Mouse (Mus musculus): ENCODE data around the gene Zfp963. TPM values are rescaled to one million over a fixed set of nuclear protein-coding genes. Genes with fewer than 3 reads are reported as not detected.

The Zfp963 gene
- total and polyA plus RNA-seq, 3 experiments: 1.9 to 5.5 (median 4.8) TPM

DNA sequence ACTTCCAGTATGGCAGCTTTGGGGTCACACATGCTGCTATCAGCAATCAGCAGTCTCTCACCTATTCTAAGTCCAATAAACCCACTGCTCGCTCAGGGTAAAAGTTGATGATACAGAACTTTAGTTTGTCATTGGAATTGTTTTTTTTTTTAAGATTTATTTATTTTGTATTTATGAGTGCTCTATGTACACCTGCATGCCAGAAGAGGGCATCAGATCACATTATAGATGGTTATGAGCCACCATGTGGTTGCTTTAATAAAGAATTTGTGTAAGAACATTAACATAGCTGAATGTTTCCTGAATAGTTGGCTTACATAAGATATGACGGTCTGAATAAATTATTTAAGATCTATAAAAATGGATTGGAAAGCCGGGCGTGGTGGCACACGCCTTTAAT, 8.5 kb upstream of the Zfp963 start:
- H3K36me3 ChIP-seq (replicated peaks in 1 of 2; ENCODE audit: control insufficient read depth in 1 of 2, insufficient read depth in 1 of 2, low read length in 1 of 2): peaks cover 28 to 62% of the 10 kb centered on the region in 2 experiments
- dilution Hi-C loops (cut with MboI; ENCODE audit: extremely low pct_ligation_motif_present, extremely low pct_unique_long_range_greater_than_20kb, low sequenced_read_pairs): no loop called here

DNA sequence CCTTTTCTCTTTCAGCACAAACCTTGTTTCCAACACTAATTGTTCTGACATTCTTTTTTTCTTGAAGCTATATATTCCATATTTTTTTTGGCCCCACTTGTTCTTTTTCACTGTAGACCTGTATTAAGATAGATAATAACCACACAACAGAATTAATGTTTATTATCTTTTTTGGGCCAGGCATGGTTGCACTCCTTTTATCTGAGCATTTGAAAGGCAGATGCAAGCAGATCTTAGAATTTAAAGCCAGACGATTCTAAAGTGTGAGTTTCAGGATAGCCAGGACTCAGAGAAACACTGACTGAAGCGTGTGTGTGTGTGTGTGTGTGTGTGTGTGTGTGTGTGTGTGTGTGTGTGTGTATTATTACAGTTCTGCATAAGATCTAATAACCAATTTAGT, 2.7 kb upstream of the Zfp963 start:
- no peak overlapping the region for H3K27ac ChIP-seq (ENCODE audit: insufficient read depth, low read depth)
- no peak for DNase-seq (ENCODE audit: extremely low read depth)
- dilution Hi-C loops (cut with MboI; ENCODE audit: extremely low pct_ligation_motif_present, extremely low pct_unique_long_range_greater_than_20kb, low sequenced_read_pairs): no loop called here

More for the DNA sequence above, 8.5 kb upstream of the Zfp963 start:
- Histone ChIP-seq H3K9ac (ENCODE audit: insufficient read depth, low read depth) (no peak overlapping the region), H3K9me3 (replicated peaks; ENCODE audit: low read length) (no peaks in the 10 kb centered on the region), H3K27me3 (replicated peaks) (no peaks in the 10 kb centered on the region), H3K4me2 (ENCODE audit: insufficient read depth, low read depth, poor library complexity, severe bottlenecking) (no peak overlapping the region), H3K4me3 (replicated peaks in 1 of 3; ENCODE audit: low read depth in 2 of 3, low read length in 2 of 3, poor library complexity in 1 of 3) (no peak overlapping the region), H3K79me2 (replicated peaks; ENCODE audit: control insufficient read depth, extremely low read depth, insufficient read depth, poor library complexity, severe bottlenecking) (no peaks in the 10 kb centered on the region), H3K4me1 (ENCODE audit: control insufficient read depth in 1 of 2, insufficient read depth in 2 of 2) (peaks cover 5 to 7% of the 10 kb centered on the region in 2 experiments; a peak in 3 of 4 replicates), H3K27ac (ENCODE audit: insufficient read depth, low read depth) (no peak overlapping the region)
- in situ Hi-C loops (cut with MboI; ENCODE audit: low pct_ligation_motif_present, low pct_unique_long_range_greater_than_20kb, low sequenced_read_pairs): no loop called here
- no peak for DNase-seq (ENCODE audit: extremely low read depth)
- TF ChIP-seq CTCF (conservative IDR thresholded peaks at IDR 0.05 in 1 of 2, IDR thresholded peaks at IDR 0.05 in 1 of 2; ENCODE audit: low read depth in 2 of 2, low read length in 2 of 2): peak in 1 of 2 experiments; percentile 44; a peak in 2 of 4 replicates
- TF ChIP-seq MEF2A (IDR thresholded peaks at IDR 0.05; ENCODE audit: borderline replicate concordance, low read depth, low read length): no peak

DNA sequence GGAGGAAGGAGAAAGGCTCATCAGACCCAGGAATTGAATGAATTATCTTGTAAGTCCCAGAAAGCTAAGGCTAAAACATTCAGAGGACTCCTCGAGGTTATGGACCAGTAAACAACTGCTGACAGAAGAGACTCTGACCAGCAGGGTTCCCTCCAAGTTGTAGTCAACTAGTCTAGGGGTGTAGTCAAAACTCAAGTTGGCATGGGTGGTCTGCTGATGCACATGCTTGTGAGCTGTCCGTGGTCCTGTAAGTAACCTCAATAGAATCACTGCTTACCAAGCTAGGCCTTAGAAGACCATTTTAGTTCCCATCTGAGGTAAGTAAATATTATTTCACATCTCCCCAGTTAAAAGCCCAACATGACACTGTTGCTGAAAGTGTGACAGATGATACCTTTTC, 8.5 kb downstream of the Zfp963 start:
- Histone ChIP-seq H3K4me2 (ENCODE audit: insufficient read depth, low read depth, poor library complexity, severe bottlenecking) (no peak overlapping the region), H3K79me2 (replicated peaks; ENCODE audit: control insufficient read depth, extremely low read depth, insufficient read depth, poor library complexity, severe bottlenecking) (no peaks in the 10 kb centered on the region), H3K9me3 (replicated peaks; ENCODE audit: low read length) (no peaks in the 10 kb centered on the region), H3K27me3 (replicated peaks) (no peaks in the 10 kb centered on the region), H3K36me3 (replicated peaks in 1 of 2; ENCODE audit: control insufficient read depth in 1 of 2, insufficient read depth in 1 of 2, low read length in 1 of 2) (peaks cover 12 to 23% of the 10 kb centered on the region in 2 experiments), H3K27ac (ENCODE audit: insufficient read depth, low read depth) (no peak overlapping the region), H3K9ac (ENCODE audit: insufficient read depth, low read depth) (no peak overlapping the region), H3K4me1 (ENCODE audit: control insufficient read depth in 1 of 2, insufficient read depth in 2 of 2) (no peaks in the 10 kb centered on the region), H3K4me3 (replicated peaks in 1 of 3; ENCODE audit: low read depth in 2 of 3, low read length in 2 of 3, poor library complexity in 1 of 3) (no peak overlapping the region)
- dilution Hi-C loops (cut with MboI; ENCODE audit: extremely low pct_ligation_motif_present, extremely low pct_unique_long_range_greater_than_20kb, low sequenced_read_pairs) (no loop called here), in situ Hi-C loops (cut with MboI; ENCODE audit: low pct_ligation_motif_present, low pct_unique_long_range_greater_than_20kb, low sequenced_read_pairs) (no loop called here)
- no peak for DNase-seq (ENCODE audit: extremely low read depth)
- TF ChIP-seq POLR2A (IDR thresholded peaks at IDR 0.05; ENCODE audit: low read depth, low read length) (no peak), TBP (conservative IDR thresholded peaks at IDR 0.05; ENCODE audit: low read depth, low read length) (no peak), USF1 (IDR thresholded peaks at IDR 0.05; ENCODE audit: low read depth, low read length) (no peak), NRF1 (IDR thresholded peaks at IDR 0.05; ENCODE audit: low read depth, low read length) (no peak), GABPA (IDR thresholded peaks at IDR 0.05; ENCODE audit: insufficient replicate concordance, low read depth, low read length) (no peak), MYC (IDR thresholded peaks at IDR 0.05; ENCODE audit: low read depth, low read length) (no peak), MAFK (IDR thresholded peaks at IDR 0.05; ENCODE audit: insufficient replicate concordance, low read length) (no peak), ZC3H11A (IDR thresholded peaks at IDR 0.05; ENCODE audit: low read depth, low read length) (no peak), RCOR1 (conservative IDR thresholded peaks at IDR 0.05; ENCODE audit: low read depth, low read length) (no peak), MXI1 (IDR thresholded peaks at IDR 0.05; ENCODE audit: low read depth, low read length) (no peak), TCF12 (IDR thresholded peaks at IDR 0.05; ENCODE audit: low read depth, low read length) (no peak), JUND (conservative IDR thresholded peaks at IDR 0.05; ENCODE audit: low read depth, low read length) (no peak), HCFC1 (IDR thresholded peaks at IDR 0.05; ENCODE audit: low read depth, low read length) (no peak), SMC3 (IDR thresholded peaks at IDR 0.05; ENCODE audit: low read depth, low read length) (no peak), JUN (IDR thresholded peaks at IDR 0.05; ENCODE audit: insufficient read depth, low read depth, low read length) (no peak)

More for the DNA sequence above, 2.7 kb upstream of the Zfp963 start:
- no peak overlapping the region for H3K9ac ChIP-seq (ENCODE audit: insufficient read depth, low read depth)
- TF ChIP-seq BHLHE40 (IDR thresholded peaks at IDR 0.05; ENCODE audit: low read depth, low read length): no peak
- no peak for TF ChIP-seq ZKSCAN1 (IDR thresholded peaks at IDR 0.05; ENCODE audit: borderline replicate concordance, low read depth, low read length)
- TF ChIP-seq TBP (conservative IDR thresholded peaks at IDR 0.05; ENCODE audit: low read depth, low read length): no peak
- no peak for TF ChIP-seq CHD1 (IDR thresholded peaks at IDR 0.05; ENCODE audit: low read depth, low read length)
- no peak for TF ChIP-seq KAT2A (IDR thresholded peaks at IDR 0.05; ENCODE audit: insufficient replicate concordance, low read length)
- TF ChIP-seq POLR2A (IDR thresholded peaks at IDR 0.05; ENCODE audit: low read depth, low read length): no peak
- no peak for TF ChIP-seq TCF12 (IDR thresholded peaks at IDR 0.05; ENCODE audit: low read depth, low read length)
- no peaks in the 10 kb centered on the region for H3K9me3 ChIP-seq (replicated peaks; ENCODE audit: low read length)
- peaks cover 8 to 25% of the 10 kb centered on the region in 2 experiments for H3K36me3 ChIP-seq (replicated peaks in 1 of 2; ENCODE audit: control insufficient read depth in 1 of 2, insufficient read depth in 1 of 2, low read length in 1 of 2)
- H3K27me3 ChIP-seq (replicated peaks): no peaks in the 10 kb centered on the region
- in situ Hi-C loops (cut with MboI; ENCODE audit: low pct_ligation_motif_present, low pct_unique_long_range_greater_than_20kb, low sequenced_read_pairs): no loop called here
- H3K4me1 ChIP-seq (ENCODE audit: control insufficient read depth in 1 of 2, insufficient read depth in 2 of 2): peaks cover 0 to 17% of the 10 kb centered on the region in 2 experiments; a peak in 2 of 4 replicates
- no peaks in the 10 kb centered on the region; the same call in 1 of the 2 replicates for H3K79me2 ChIP-seq (replicated peaks; ENCODE audit: control insufficient read depth, extremely low read depth, insufficient read depth, poor library complexity, severe bottlenecking)
- no peak overlapping the region for H3K4me2 ChIP-seq (ENCODE audit: insufficient read depth, low read depth, poor library complexity, severe bottlenecking)
- no peak overlapping the region for H3K4me3 ChIP-seq (replicated peaks in 1 of 3; ENCODE audit: low read depth in 2 of 3, low read length in 2 of 3, poor library complexity in 1 of 3)
